Mouse (Mus musculus): ENCODE data around the gene Rac2. TPM values are rescaled to one million over a fixed set of nuclear protein-coding genes. Genes with fewer than 3 reads are reported as not detected.

Rac2 gene
- total and polyA plus RNA-seq, 3 experiments = 160 to 942 (median 453) TPM

DNA sequence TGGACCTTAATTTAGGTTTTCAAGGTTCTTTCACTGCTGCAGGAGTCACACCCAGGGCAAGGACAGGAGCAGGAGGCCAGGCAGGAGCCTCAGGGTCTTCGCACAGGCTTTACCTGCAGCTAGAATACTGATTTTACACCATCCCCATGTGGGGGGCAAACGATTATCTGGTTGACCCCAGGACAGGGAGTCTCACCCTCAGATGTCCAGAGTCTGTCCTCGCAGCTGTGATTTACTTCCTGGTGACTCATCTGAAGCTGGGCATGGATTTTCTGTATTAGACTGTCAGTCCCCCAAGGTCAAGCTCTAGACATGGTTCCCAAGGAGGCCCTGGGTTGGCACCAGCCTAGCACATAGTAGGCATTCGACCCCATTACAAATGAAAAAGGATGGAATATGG, 26.5 kb downstream of the Rac2 start:
- Histone ChIP-seq H3K9me3 (replicated peaks; ENCODE audit: low read length) (peaks cover 13% of the 10 kb centered on the region), H3K79me2 (replicated peaks; ENCODE audit: control insufficient read depth, extremely low read depth, insufficient read depth, poor library complexity, severe bottlenecking) (no peaks in the 10 kb centered on the region), H3K4me1 (ENCODE audit: control insufficient read depth in 1 of 2, insufficient read depth in 2 of 2) (peaks cover 22 to 39% of the 10 kb centered on the region in 2 experiments), H3K9ac (ENCODE audit: insufficient read depth, low read depth) (no peak overlapping the region), H3K27me3 (replicated peaks) (peaks cover 11% of the 10 kb centered on the region), H3K4me3 (replicated peaks in 1 of 3; ENCODE audit: low read depth in 2 of 3, low read length in 2 of 3, poor library complexity in 1 of 3) (no peak overlapping the region), H3K27ac (ENCODE audit: insufficient read depth, low read depth) (no peak overlapping the region), H3K4me2 (ENCODE audit: insufficient read depth, low read depth, poor library complexity, severe bottlenecking) (no peak overlapping the region), H3K36me3 (replicated peaks in 1 of 2; ENCODE audit: control insufficient read depth in 1 of 2, insufficient read depth in 1 of 2, low read length in 1 of 2) (no peaks in the 10 kb centered on the region)
- in situ Hi-C loops (cut with MboI; ENCODE audit: low pct_ligation_motif_present, low pct_unique_long_range_greater_than_20kb, low sequenced_read_pairs) = loop anchor here (25.0 kb wide), 2 partner anchors 359 to 584 kb away; partner anchors contain the start of genes Eif3d and Foxred2
- TF ChIP-seq CHD2 (IDR thresholded peaks at IDR 0.05; ENCODE audit: low read length) = no peak
- TF ChIP-seq ELF1 (IDR thresholded peaks at IDR 0.05; ENCODE audit: low read depth, low read length) = no peak
- TF ChIP-seq SIN3A (IDR thresholded peaks at IDR 0.05; ENCODE audit: low read length) = no peak
- TF ChIP-seq MXI1 (IDR thresholded peaks at IDR 0.05; ENCODE audit: low read depth, low read length) = no peak
- TF ChIP-seq CTCF (conservative IDR thresholded peaks at IDR 0.05 in 1 of 2, IDR thresholded peaks at IDR 0.05 in 1 of 2; ENCODE audit: low read depth in 2 of 2, low read length in 2 of 2) = no peak
- TF ChIP-seq MAFK (IDR thresholded peaks at IDR 0.05; ENCODE audit: insufficient replicate concordance, low read length) = no peak
- no peak for TF ChIP-seq NELFE (IDR thresholded peaks at IDR 0.05; ENCODE audit: low read depth, low read length)
- TF ChIP-seq NRF1 (IDR thresholded peaks at IDR 0.05; ENCODE audit: low read depth, low read length) = no peak
- TF ChIP-seq EP300 (IDR thresholded peaks at IDR 0.05; ENCODE audit: low read length) = no peak
- no peak for TF ChIP-seq ZMIZ1 (IDR thresholded peaks at IDR 0.05; ENCODE audit: low read depth, low read length)
- no peak for TF ChIP-seq ZNF384 (IDR thresholded peaks at IDR 0.05; ENCODE audit: low read depth, low read length)
- no peak for TF ChIP-seq TCF12 (IDR thresholded peaks at IDR 0.05; ENCODE audit: low read depth, low read length)
- no peak for TF ChIP-seq BHLHE40 (IDR thresholded peaks at IDR 0.05; ENCODE audit: low read depth, low read length)
- TF ChIP-seq E2F4 (IDR thresholded peaks at IDR 0.05; ENCODE audit: insufficient replicate concordance, low read depth, low read length) = no peak
- no peak for TF ChIP-seq JUN (IDR thresholded peaks at IDR 0.05; ENCODE audit: insufficient read depth, low read depth, low read length)
- dilution Hi-C loops (cut with MboI; ENCODE audit: extremely low pct_ligation_motif_present, extremely low pct_unique_long_range_greater_than_20kb, low sequenced_read_pairs) = no loop called here
- DNase-seq (ENCODE audit: extremely low read depth) = no peak

DNA sequence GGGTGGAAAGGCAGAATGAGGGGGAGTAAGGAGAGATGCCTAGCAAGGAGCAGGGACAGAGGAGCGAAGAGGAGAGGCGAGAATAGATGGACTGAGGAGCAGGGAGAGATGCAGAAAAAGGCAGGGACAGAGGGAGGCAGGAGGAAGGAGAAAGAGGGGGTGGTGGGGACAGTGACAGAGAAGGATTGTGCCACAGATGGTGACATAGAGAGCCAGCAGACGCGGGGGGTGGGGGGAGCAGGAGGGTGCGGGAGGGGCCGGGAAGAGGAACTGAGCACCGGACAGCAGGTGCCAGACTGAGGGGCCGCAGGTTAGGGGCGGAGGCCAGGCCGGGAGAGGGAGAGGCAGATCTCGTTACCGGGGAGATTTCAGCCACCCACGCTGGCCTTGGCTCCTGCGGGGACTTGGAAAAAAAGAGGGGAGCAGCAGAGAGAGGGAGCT, 28.0 kb downstream of the Rac2 start, which contains the start of gene Sstr3:
Sstr3 (minus strand) TSS at position 125 of the 441 bp plus-strand sequence.
- peaks cover 1% of the 10 kb centered on the region for H3K9me3 ChIP-seq (replicated peaks; ENCODE audit: low read length)
- no peak within 1 kb of the TSS for H3K9ac ChIP-seq (ENCODE audit: insufficient read depth, low read depth)
- no peak for TF ChIP-seq JUND (conservative IDR thresholded peaks at IDR 0.05; ENCODE audit: low read depth, low read length)
- TF ChIP-seq GABPA (IDR thresholded peaks at IDR 0.05; ENCODE audit: insufficient replicate concordance, low read depth, low read length) = no peak
- TF ChIP-seq E2F4 (IDR thresholded peaks at IDR 0.05; ENCODE audit: insufficient replicate concordance, low read depth, low read length) = no peak
- no peak for TF ChIP-seq PAX5 (IDR thresholded peaks at IDR 0.05; ENCODE audit: low read length)
- peak; percentile 33; the same call in 1 of the 2 replicates for TF ChIP-seq MAZ (IDR thresholded peaks at IDR 0.05; ENCODE audit: low read depth, low read length)
- no peak for TF ChIP-seq CTCF (conservative IDR thresholded peaks at IDR 0.05 in 1 of 2, IDR thresholded peaks at IDR 0.05 in 1 of 2; ENCODE audit: low read depth in 2 of 2, low read length in 2 of 2)
- TF ChIP-seq JUN (IDR thresholded peaks at IDR 0.05; ENCODE audit: insufficient read depth, low read depth, low read length) = no peak
- no peak for TF ChIP-seq EP300 (IDR thresholded peaks at IDR 0.05; ENCODE audit: low read length)
- peak; percentile 35; the same call in 1 of the 2 replicates for TF ChIP-seq IRF4 (IDR thresholded peaks at IDR 0.05; ENCODE audit: low read depth, low read length)
- no peak for TF ChIP-seq NRF1 (IDR thresholded peaks at IDR 0.05; ENCODE audit: low read depth, low read length)
- no peak for TF ChIP-seq SMC3 (IDR thresholded peaks at IDR 0.05; ENCODE audit: low read depth, low read length)
- no peak for TF ChIP-seq USF1 (IDR thresholded peaks at IDR 0.05; ENCODE audit: low read depth, low read length)
- no peak for TF ChIP-seq SIN3A (IDR thresholded peaks at IDR 0.05; ENCODE audit: low read length)
- TF ChIP-seq ZMIZ1 (IDR thresholded peaks at IDR 0.05; ENCODE audit: low read depth, low read length) = no peak
- no peak for TF ChIP-seq ZKSCAN1 (IDR thresholded peaks at IDR 0.05; ENCODE audit: borderline replicate concordance, low read depth, low read length)
- peak; percentile 29; the same call in 1 of the 2 replicates for TF ChIP-seq BHLHE40 (IDR thresholded peaks at IDR 0.05; ENCODE audit: low read depth, low read length)
- TF ChIP-seq POLR2A (IDR thresholded peaks at IDR 0.05; ENCODE audit: low read depth, low read length) = no peak
- TF ChIP-seq KAT2A (IDR thresholded peaks at IDR 0.05; ENCODE audit: insufficient replicate concordance, low read length) = no peak
- TF ChIP-seq HCFC1 (IDR thresholded peaks at IDR 0.05; ENCODE audit: low read depth, low read length) = no peak
- no peaks in the 10 kb centered on the region for H3K79me2 ChIP-seq (replicated peaks; ENCODE audit: control insufficient read depth, extremely low read depth, insufficient read depth, poor library complexity, severe bottlenecking)
- dilution Hi-C loops (cut with MboI; ENCODE audit: extremely low pct_ligation_motif_present, extremely low pct_unique_long_range_greater_than_20kb, low sequenced_read_pairs) = no loop called here
- no peaks in the 10 kb centered on the region for H3K36me3 ChIP-seq (replicated peaks in 1 of 2; ENCODE audit: control insufficient read depth in 1 of 2, insufficient read depth in 1 of 2, low read length in 1 of 2)
- peaks cover 11% of the 10 kb centered on the region for H3K27me3 ChIP-seq (replicated peaks)
- H3K4me2 ChIP-seq (ENCODE audit: insufficient read depth, low read depth, poor library complexity, severe bottlenecking) = no peak within 1 kb of the TSS; the same call in 1 of the 2 replicates
- H3K4me1 ChIP-seq (ENCODE audit: control insufficient read depth in 1 of 2, insufficient read depth in 2 of 2) = peaks cover 22 to 39% of the 10 kb centered on the region in 2 experiments
- in situ Hi-C loops (cut with MboI; ENCODE audit: low pct_ligation_motif_present, low pct_unique_long_range_greater_than_20kb, low sequenced_read_pairs) = loop anchor here (25.0 kb wide), 2 partner anchors 357 to 582 kb away; partner anchors contain the start of genes Eif3d and Foxred2
- H3K4me3 ChIP-seq (replicated peaks in 1 of 3; ENCODE audit: low read depth in 2 of 3, low read length in 2 of 3, poor library complexity in 1 of 3) = no peak within 1 kb of the TSS
- no peak within 1 kb of the TSS for H3K27ac ChIP-seq (ENCODE audit: insufficient read depth, low read depth)
- no peak for DNase-seq (ENCODE audit: extremely low read depth)

Data from CH12.LX (cell line).